Mouse (Mus musculus): ENCODE results near the gene Fpgs.

Fpgs gene

GRCm38 (mm10) chr2:32704021-32704421 is at the start of gene Fpgs:
Fpgs (minus strand) TSS chr2:32704145.
- peak; percentile 44 for DNase-seq

- DNase-seq, result no peak
These were observed 48.2 kb upstream of the Fpgs start for GRCm38 (mm10) chr2:32752181-32752580.

GRCm38 (mm10) chr2:32751665-32752033 is 47.7 kb upstream of the Fpgs start:
- DNase-seq, result no peak

GRCm38 (mm10) chr2:32750887-32751664 is 47.1 kb upstream of the Fpgs start:
- peak; percentile 60 for DNase-seq

GRCm38 (mm10) chr2:32750199-32750598 is 46.3 kb upstream of the Fpgs start:
- DNase-seq, result no peak

DNA sequence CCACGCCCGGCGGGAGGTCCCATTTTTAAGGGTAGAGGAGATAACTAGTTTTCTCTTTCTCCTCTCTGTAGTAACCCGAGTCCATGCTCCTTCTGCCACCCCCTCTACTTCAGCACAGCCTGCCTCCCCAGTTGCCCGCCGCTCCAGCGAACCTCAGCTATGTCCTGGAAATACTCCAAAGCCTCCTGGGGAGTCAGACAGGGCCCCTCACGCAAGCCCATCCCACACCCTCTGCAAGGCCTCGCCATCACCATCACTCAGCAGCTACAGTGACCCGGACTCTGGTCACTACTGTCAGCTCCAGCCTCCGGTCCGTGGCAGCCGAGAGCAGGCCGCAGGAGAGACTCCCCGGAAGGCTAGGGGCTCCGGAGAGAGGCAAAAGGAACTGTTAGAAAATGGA is 45.1 kb upstream of the Fpgs start:
- no peak for DNase-seq

DNA sequence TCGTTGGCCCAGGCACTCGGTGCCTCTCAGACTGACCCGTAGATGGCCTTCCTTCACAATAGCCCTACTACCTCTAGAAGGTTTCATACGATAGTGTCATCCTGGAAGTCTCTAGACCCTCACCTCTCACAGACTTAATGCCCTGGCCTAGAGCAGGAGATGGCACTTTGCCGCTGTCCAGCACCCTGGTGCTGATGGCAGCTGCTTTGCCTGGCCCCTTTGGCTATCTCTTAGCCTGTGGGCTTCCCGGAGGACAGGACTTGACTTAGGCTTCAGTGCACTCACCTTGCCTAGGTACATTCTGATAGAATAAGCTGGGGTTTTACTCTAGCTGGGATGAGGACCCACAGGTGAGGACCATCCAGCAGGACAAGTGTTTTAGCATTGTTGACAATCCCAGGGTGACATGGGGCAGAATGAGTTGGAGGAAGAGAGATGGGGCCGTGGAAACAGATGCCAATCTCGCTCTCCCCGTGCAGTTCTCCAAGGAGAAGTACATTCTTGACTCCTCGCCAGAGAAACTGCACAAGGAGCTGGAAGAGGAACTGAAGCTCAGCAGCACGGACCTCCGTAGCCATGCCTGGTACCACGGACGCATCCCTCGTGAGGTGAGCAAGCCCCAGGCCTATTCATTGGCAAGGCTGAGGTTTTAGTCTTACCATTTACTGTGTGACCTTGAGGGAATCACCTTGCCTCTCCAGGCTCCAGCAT is 40.5 kb upstream of the Fpgs start:
- DNase-seq, result no peak

- no peak for DNase-seq
These were observed 38.2 kb upstream of the Fpgs start for GRCm38 (mm10) chr2:32742173-32742531.

- peak; percentile 44 for DNase-seq
These were observed 37.6 kb upstream of the Fpgs start for GRCm38 (mm10) chr2:32741273-32742172.

- no peak for DNase-seq
These were observed 36.9 kb upstream of the Fpgs start, which contains the start of gene 6330409D20Rik for GRCm38 (mm10) chr2:32740916-32741272. 6330409D20Rik (minus strand) TSS chr2:32741016.

DNA sequence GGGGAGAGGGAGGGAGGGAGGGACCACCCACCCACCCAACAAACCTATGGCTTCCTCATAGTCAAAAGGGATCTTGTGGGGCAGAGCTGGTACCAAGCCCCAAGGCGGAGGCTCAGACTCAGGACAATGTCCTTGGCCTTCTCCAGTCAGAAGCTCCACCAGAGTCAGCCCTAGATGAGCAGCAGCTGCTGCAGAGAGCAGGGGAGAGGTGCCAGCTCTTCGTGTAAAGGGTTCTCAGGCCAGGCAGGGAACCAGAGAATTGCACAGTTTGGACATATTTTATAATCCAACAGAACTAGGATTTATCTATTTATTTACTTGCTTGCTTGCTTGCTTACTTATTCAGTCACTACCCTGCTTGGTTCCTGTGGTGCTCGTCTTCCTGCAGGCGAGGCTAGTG is 35.4 kb upstream of the Fpgs start:
- DNase-seq, result no peak

DNA sequence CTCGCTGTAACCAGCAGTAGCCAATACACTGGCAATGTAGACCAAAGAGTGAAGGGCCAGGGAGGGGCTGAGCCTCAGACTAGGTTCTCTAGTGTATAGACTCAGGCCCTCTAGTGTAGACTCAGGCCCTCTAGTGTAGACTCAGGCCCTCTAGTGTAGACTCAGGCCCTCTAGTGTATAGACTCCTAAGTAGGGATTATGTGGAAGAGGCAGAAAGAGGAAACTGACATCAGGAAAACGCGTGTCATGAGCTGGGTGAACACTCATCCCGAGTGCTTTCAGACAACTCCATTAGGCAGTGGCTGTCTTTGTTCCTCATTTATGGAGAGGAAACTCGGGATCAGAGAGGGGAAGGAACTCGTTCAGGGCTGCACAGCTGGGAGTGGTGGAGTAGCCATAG is 33.1 kb upstream of the Fpgs start:
- no peak for DNase-seq

DNA sequence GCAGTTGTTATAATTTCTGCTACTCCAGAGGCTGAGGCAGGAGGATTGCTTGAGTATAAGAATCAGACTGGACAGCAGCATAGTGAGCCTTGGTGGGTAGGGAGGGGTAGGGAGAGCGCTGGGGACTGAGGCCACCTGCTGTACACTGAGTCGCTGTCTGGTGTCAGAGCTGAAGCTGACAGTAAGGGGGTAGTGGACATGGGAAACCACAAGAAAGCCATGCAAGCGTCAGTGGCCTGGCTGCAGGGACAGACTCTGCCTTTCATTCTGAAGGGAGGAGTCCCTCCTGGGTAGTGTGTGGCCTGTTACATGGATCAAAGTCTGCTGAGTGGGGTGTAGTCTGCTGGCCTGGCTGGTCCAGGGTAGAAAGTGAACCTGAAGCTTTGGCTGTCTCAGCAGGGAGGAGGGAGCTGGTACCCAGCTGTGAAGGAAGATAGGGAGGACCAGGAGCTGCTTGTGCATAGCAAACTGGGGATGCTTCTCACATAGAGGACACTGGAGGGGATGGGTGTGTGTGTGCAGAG is 32.4 kb upstream of the Fpgs start:
- DNase-seq, result no peak

DNA sequence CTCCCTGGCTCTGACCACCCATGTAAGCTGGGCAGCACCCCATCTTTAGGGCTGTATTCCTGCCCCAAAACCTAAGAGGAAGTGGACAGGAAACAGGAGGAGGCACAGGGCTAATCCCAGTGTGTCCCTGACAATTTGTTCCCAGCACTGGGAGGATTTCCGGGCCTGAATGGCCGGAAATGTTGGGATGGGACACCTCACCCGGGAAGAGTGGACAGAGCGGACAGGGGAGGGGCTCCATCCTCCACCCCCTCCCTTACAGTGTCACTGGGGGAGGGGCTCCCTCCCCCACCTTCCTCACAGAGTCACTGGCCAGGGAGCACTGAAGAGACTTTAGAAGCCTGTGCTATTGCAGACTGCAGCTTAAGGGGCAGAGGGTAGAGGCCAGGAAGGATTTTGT is 31.0 kb upstream of the Fpgs start:
- peak; percentile 25 for DNase-seq

- DNase-seq, result no peak
These were observed 30.5 kb upstream of the Fpgs start for GRCm38 (mm10) chr2:32734480-32734879.

DNA sequence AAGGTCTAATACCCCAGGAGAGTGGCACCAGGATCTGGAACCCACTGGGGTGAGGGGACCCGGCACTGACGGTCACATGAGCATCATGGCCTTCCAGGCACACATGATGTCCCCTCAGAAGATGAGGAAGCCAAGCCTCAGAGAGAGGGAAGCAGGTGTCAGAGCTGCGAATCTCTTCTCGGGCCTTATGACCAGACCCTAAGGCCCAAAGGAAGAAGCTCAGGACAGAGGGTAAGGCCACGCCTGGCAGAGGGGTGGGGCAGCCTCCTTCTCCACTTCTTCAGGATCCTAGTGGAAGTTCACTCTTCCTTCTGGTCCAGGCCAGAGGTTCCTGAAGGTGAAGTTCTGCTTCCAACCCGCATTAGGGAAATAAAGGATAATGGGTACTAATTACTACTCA is 28.8 kb upstream of the Fpgs start:
- no peak for DNase-seq

GRCm38 (mm10) chr2:32731911-32732310 is 28.0 kb upstream of the Fpgs start:
- DNase-seq, result no peak

GRCm38 (mm10) chr2:32730854-32731253 is 26.9 kb upstream of the Fpgs start:
- peak; percentile 44 for DNase-seq

- DNase-seq, result no peak
These were observed 25.6 kb upstream of the Fpgs start for GRCm38 (mm10) chr2:32729547-32729946.

DNA sequence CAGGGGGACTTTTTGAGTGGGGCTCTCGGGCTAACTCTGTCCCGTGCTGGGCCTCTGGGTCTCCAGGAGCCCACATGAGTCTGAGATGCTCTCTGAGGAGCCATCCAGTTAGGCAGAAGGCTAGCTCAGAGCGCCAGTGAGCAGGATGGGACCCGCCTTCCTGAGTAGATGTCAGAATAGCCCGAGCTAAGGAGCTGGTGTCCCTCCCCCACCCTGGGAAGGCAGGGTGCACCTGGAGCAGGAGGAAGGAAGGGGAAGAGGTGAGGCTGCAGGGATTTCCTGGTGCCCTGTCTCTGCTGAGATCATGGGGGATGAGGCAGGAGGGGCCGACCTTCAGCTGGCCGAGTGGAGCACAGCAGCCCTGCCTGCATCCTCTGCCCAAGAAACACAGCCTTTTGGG is 24.5 kb upstream of the Fpgs start:
- DNase-seq, result no peak

GRCm38 (mm10) chr2:32727435-32727834 is 23.5 kb upstream of the Fpgs start:
- DNase-seq, result peak; percentile 86

GRCm38 (mm10) chr2:32724832-32725790 is 21.2 kb upstream of the Fpgs start:
- no peak for DNase-seq

Measured in liver (tissue).